22 mouse cellular contexts compared by ENCODE assay signal in the genomic region with DNA sequence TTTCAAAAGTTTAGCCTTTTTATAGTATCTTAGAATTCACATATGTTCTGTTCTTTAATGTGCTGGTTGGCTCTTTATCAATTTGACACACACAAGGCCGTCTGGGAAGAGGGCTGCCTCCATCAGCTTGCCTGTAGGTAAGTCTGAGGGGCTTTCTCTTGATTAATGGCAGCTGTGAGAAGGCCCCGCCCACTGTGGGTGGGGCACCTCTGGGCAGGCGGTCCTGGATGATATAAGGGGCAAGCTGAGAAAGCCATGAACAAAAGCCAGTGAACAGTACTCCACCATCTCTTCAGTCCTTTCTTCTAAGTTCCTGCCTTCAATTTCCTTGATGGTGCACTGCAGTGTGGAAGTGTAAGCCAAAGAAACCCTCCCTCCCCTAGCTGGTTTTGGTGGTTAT. TPM values are rescaled to one million over a fixed set of nuclear protein-coding genes. Genes with fewer than 3 reads are reported as not detected.
DNase-seq lines count a peak whose midpoint lies in the region; ATAC-seq and TF ChIP-seq lines count a peak whose summit lies in the region.
"Had no signal": no experiment of that assay in that cellular context is flagged by ENCODE, and none has a peak within 500 bp of the region (broad histone marks: within the 10 kb centered on the region; RNA-seq: fewer than 3 reads in every experiment).

No protein-coding gene starts in this region.

- DNase-seq in neural tube, embryonic 11.5 days (ENCODE audit: low spot score): no peak
- no peak for DNase-seq in neural tube, embryonic 10.5 days (ENCODE audit: extremely low spot score, low spot score)
- DNase-seq in c-Kit-positive CD71-positive TER-119-positive erythroid progenitor cells, embryonic 14.5 days (ENCODE audit: low spot score): peak; percentile 23
- no peak for DNase-seq in liver, embryonic 11.5 days (ENCODE audit: low spot score)
- no peak for DNase-seq in thymus, postnatal 4 days
- DNase-seq in kidney, adult 2 months: no peak
- DNase-seq in spleen, postnatal 14 days (ENCODE audit: low spot score in 2 of 2): no peak
- DNase-seq: adrenal gland, postnatal 36 days; cerebellum, adult 11-12 months; cerebellum, postnatal 10 days; gastrocnemius, postnatal 14 days; heart, adult 18-20 months; kidney, adult 18-20 months; kidney, postnatal 25 days; lung, embryonic 14.5 days; midbrain, embryonic 14.5 days; thymus, postnatal 25 days had no signal

- 41% methylated on average over 3 of the region's 3 CpGs for WGBS in neural tube, embryonic 11.5 days
- 33% methylated on average over 3 of the region's 3 CpGs for WGBS in liver, embryonic 11.5 days
- WGBS in kidney, adult 2 months: 41% methylated on average over 3 of the region's 3 CpGs

- TF ChIP-seq CTCF in kidney, adult 2 months (conservative IDR thresholded peaks at IDR 0.05; ENCODE audit: insufficient read depth, insufficient read length, low read depth, low read length): no peak

- H3K27ac ChIP-seq in neural tube, embryonic 11.5 days (ENCODE audit: low read depth, low read length): no peak overlapping the region
- H3K27ac ChIP-seq in liver, embryonic 11.5 days (ENCODE audit: low read depth, low read length): no peak overlapping the region
- H3K27ac ChIP-seq in kidney, adult 2 months (ENCODE audit: insufficient read depth, low read depth, low read length): no peak overlapping the region
- H3K27ac ChIP-seq: forebrain, embryonic 10.5 days; hindbrain, embryonic 13.5 days; limb, embryonic 15.5 days had no signal

- no peak for TF ChIP-seq POLR2A in kidney, adult 2 months (IDR thresholded peaks at IDR 0.05; ENCODE audit: low read depth, low read length)

- no peaks in the 10 kb centered on the region for H3K9me3 ChIP-seq in neural tube, embryonic 11.5 days (ENCODE audit: control insufficient read depth, low read length)
- no peaks in the 10 kb centered on the region for H3K9me3 ChIP-seq in liver, embryonic 11.5 days (ENCODE audit: control insufficient read depth, low read length)
- H3K9me3 ChIP-seq: forebrain, embryonic 10.5 days; hindbrain, embryonic 13.5 days; limb, embryonic 15.5 days had no signal

- H3K36me3 ChIP-seq in neural tube, embryonic 11.5 days (ENCODE audit: control insufficient read depth, insufficient read depth, low read length): peaks cover 4% of the 10 kb centered on the region
- H3K36me3 ChIP-seq in liver, embryonic 11.5 days (ENCODE audit: control insufficient read depth, insufficient read depth, low read length): peaks cover 11% of the 10 kb centered on the region; the same call in 1 of the 2 replicates
- H3K36me3 ChIP-seq in kidney, adult 2 months (ENCODE audit: control insufficient read depth, insufficient read depth, low read length): no peaks in the 10 kb centered on the region

- H3K4me2 ChIP-seq in neural tube, embryonic 11.5 days (ENCODE audit: low read depth): no peak overlapping the region
- H3K4me2 ChIP-seq in liver, embryonic 11.5 days: no peak overlapping the region
- H3K4me2 ChIP-seq: hindbrain, embryonic 13.5 days; limb, embryonic 15.5 days; lung, embryonic 14.5 days had no signal

- H3K27me3 ChIP-seq in neural tube, embryonic 11.5 days (ENCODE audit: control insufficient read depth, insufficient read depth, low read length): no peaks in the 10 kb centered on the region
- no peaks in the 10 kb centered on the region for H3K27me3 ChIP-seq in liver, embryonic 11.5 days (replicated peaks; ENCODE audit: control insufficient read depth, insufficient read depth, low read length)
- H3K27me3 ChIP-seq in kidney, adult 2 months (replicated peaks; ENCODE audit: control insufficient read depth, insufficient read depth, low read length): no peaks in the 10 kb centered on the region
- H3K27me3 ChIP-seq: hindbrain, embryonic 13.5 days; limb, embryonic 15.5 days had no signal

- no peak overlapping the region for H3K9ac ChIP-seq in neural tube, embryonic 11.5 days (ENCODE audit: low read length)
- H3K9ac ChIP-seq in liver, embryonic 11.5 days (ENCODE audit: low read depth, low read length): no peak overlapping the region
- H3K9ac ChIP-seq: hindbrain, embryonic 13.5 days; limb, embryonic 15.5 days; lung, embryonic 14.5 days had no signal

- no peak overlapping the region for H3K4me3 ChIP-seq in neural tube, embryonic 11.5 days (ENCODE audit: low read depth, low read length)
- H3K4me3 ChIP-seq in liver, embryonic 11.5 days (ENCODE audit: low read depth, low read length): no peak overlapping the region
- H3K4me3 ChIP-seq in kidney, adult 2 months (ENCODE audit: insufficient read depth, low read depth, low read length): no peak overlapping the region
- H3K4me3 ChIP-seq: forebrain, embryonic 10.5 days; hindbrain, embryonic 13.5 days; limb, embryonic 15.5 days had no signal

- ATAC-seq in neural tube, embryonic 11.5 days (ENCODE audit: insufficient read depth, low FRiP score, low TSS enrichment): peak; percentile 63; the same call in 1 of the 2 replicates
- peak; percentile 62 for ATAC-seq in liver, embryonic 11.5 days (replicated peaks; ENCODE audit: low FRiP score)
- ATAC-seq: forebrain, embryonic 16.5 days; inflammation-experienced regulatory T-cells, adult 6 months had no signal

- no peaks in the 10 kb centered on the region for H3K4me1 ChIP-seq in neural tube, embryonic 11.5 days (ENCODE audit: control insufficient read depth, insufficient read depth, low read length)
- H3K4me1 ChIP-seq in liver, embryonic 11.5 days (replicated peaks; ENCODE audit: control insufficient read depth, insufficient read depth, low read length): 0 out of 2 replicates have a peak, but pooled peaks cover 3% of the 10 kb centered on the region
- H3K4me1 ChIP-seq in kidney, adult 2 months (ENCODE audit: control insufficient read depth, insufficient read depth, low read length): no peaks in the 10 kb centered on the region
- H3K4me1 ChIP-seq: forebrain, embryonic 10.5 days; hindbrain, embryonic 13.5 days had no signal

RNA-seq across cellular contexts. Expression of gene Nexn, which starts 16.0 kb away (rescaled TPM):
- polyA plus RNA-seq in neural tube, embryonic 11.5 days (2014; fragmentation: Nextera tagmentation; extraction: Ambion mirVana): 5.9 and 6.0 TPM in 2 replicates
- polyA plus RNA-seq in liver, embryonic 11.5 days (2014; fragmentation: Nextera tagmentation; extraction: Ambion mirVana): 3.7 and 5.5 TPM in 2 replicates
- 0.11 and 0.38 TPM in 2 replicates for polyA plus RNA-seq in kidney, adult 2 months (2012; rRNA removed)

RNA-seq across cellular contexts. Expression of gene Miga1, which starts 58.1 kb away (rescaled TPM):
- 19.4 and 20.6 TPM in 2 replicates for polyA plus RNA-seq in neural tube, embryonic 11.5 days (2014; fragmentation: Nextera tagmentation; extraction: Ambion mirVana)
- polyA plus RNA-seq in liver, embryonic 11.5 days (2014; fragmentation: Nextera tagmentation; extraction: Ambion mirVana): 12.4 and 12.7 TPM in 2 replicates
- polyA plus RNA-seq in kidney, adult 2 months (2012; rRNA removed): 10.1 and 10.6 TPM in 2 replicates
